Mouse (Mus musculus): ENCODE data around the gene Prkd2.

DNA sequence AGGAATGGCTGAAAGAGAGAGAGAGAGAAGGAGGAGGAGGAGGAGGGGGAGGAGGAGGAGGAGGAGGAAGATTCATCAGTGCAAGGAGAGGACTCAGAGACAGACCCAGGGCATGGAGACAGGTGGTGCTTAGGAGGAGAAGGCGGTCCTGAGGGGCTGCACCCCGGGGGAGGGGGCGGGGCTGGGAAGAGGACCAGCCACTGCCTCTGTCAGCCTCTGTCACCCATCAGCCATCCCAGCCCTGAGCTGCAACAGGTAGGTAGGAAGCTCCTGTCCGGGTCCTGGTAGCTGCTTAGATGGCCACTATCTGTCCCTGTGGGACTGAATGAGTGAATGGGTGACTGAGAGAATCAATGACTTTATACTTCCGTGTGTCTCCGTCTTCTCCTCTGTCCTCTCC lies 50.9 kb downstream of the Prkd2 start:
- no peak for TF ChIP-seq POLR2A (IDR thresholded peaks at IDR 0.05; ENCODE audit: control insufficient read depth, extremely low read depth, insufficient read depth, low read length, poor library complexity)
- TF ChIP-seq CTCF (IDR thresholded peaks at IDR 0.05; ENCODE audit: borderline replicate concordance, control insufficient read depth, extremely low read depth, insufficient read depth, low read length, poor library complexity): no peak
